Mouse (Mus musculus) CH12.LX (cell line): ENCODE data around the gene Slc4a10. TPM values are rescaled to one million over a fixed set of nuclear protein-coding genes. Genes with fewer than 3 reads are reported as not detected.

Experiments used
- DNase-seq: peaks from one replicate; pipeline ENCODE4 v3.0.0-alpha.2; 2013; ENCODE audit errors: extremely low read depth
- H3K27ac ChIP-seq: 2 replicates; pipeline ENCODE4 v1.5.1; 2012; ENCODE audit warnings: low read depth, mild to moderate bottlenecking, control low read depth, moderate library complexity; ENCODE audit not compliant: insufficient read depth
- H3K27me3 ChIP-seq: replicated peaks from 2 replicates; pipeline ENCODE3; 2012; ENCODE audit warnings: inconsistent platforms
- H3K36me3 ChIP-seq, 2 experiments: replicated peaks in 1 of 2; 2 replicates each; pipeline versions ENCODE3 to v1.6.1; 2012; ENCODE audit warnings: inconsistent platforms in 1 of 2, low read length in 1 of 2, mild to moderate bottlenecking in 1 of 2, mixed read lengths in 1 of 2, moderate library complexity in 1 of 2; ENCODE audit not compliant: control insufficient read depth in 1 of 2, insufficient read depth in 1 of 2
- H3K4me1 ChIP-seq, 2 experiments: 2 replicates each; pipeline ENCODE4 v1.6.1; 2012; ENCODE audit warnings: inconsistent platforms in 1 of 2, moderate library complexity in 1 of 2; ENCODE audit not compliant: insufficient read depth in 2 of 2, control insufficient read depth in 1 of 2
- H3K4me2 ChIP-seq: 2 replicates; pipeline ENCODE4 v1.6.1; 2012; ENCODE audit warnings: low read depth, mild to moderate bottlenecking, control low read depth; ENCODE audit not compliant: poor library complexity, insufficient read depth, severe bottlenecking
- H3K4me3 ChIP-seq, 3 experiments: fragments of 150-350 bp in 1 of 3; sonication (generic) in 1 of 3; replicated peaks in 1 of 3; 2 replicates each; pipeline versions ENCODE3 to v1.5.1; 2011 to 2012; ENCODE audit warnings: low read depth in 2 of 3, low read length in 2 of 3, mild to moderate bottlenecking in 2 of 3, moderate library complexity in 2 of 3, control low read depth in 1 of 3, improper control_type of control experiment in 1 of 3, inconsistent platforms in 1 of 3, mixed read lengths in 1 of 3; ENCODE audit not compliant: poor library complexity in 1 of 3
- H3K79me2 ChIP-seq: replicated peaks from 2 replicates; pipeline ENCODE4 v1.6.1; 2012; ENCODE audit warnings: mild to moderate bottlenecking, moderate library complexity; ENCODE audit not compliant: control insufficient read depth, poor library complexity, insufficient read depth, severe bottlenecking; ENCODE audit errors: extremely low read depth
- H3K9ac ChIP-seq: 2 replicates; pipeline ENCODE4 v1.6.1; 2012; ENCODE audit warnings: low read depth, mild to moderate bottlenecking, control low read depth, moderate library complexity; ENCODE audit not compliant: insufficient read depth
- H3K9me3 ChIP-seq: replicated peaks from 2 replicates; pipeline ENCODE3; 2012; ENCODE audit warnings: low read length, inconsistent platforms, mixed read lengths
- BHLHE40 ChIP-seq: IDR thresholded peaks from 2 replicates; pipeline ENCODE4 v1.6.1; 2011; ENCODE audit warnings: mild to moderate bottlenecking, low read depth, low read length, improper control_type of control experiment
- CTCF ChIP-seq, 2 experiments: IDR thresholded peaks in 1 of 2; conservative IDR thresholded peaks in 1 of 2; 2 replicates each; pipeline ENCODE4 v1.5.1; 2011 to 2012; ENCODE audit warnings: low read depth in 2 of 2, low read length in 2 of 2, improper control_type of control experiment in 1 of 2, inconsistent platforms in 1 of 2, mild to moderate bottlenecking in 1 of 2, moderate library complexity in 1 of 2
- ELF1 ChIP-seq: IDR thresholded peaks from 2 replicates; pipeline ENCODE4 v1.6.1; 2014; ENCODE audit warnings: low read depth, mild to moderate bottlenecking, inconsistent platforms, low read length, improper control_type of control experiment
- ETS1 ChIP-seq: conservative IDR thresholded peaks from 2 replicates; pipeline ENCODE4 v1.6.1; 2012; ENCODE audit warnings: low read depth, mild to moderate bottlenecking, inconsistent platforms, low read length, improper control_type of control experiment, moderate library complexity
- GABPA ChIP-seq: IDR thresholded peaks from 2 replicates; pipeline ENCODE4 v1.6.1; 2012; ENCODE audit warnings: low read depth, low read length, improper control_type of control experiment, inconsistent platforms; ENCODE audit not compliant: insufficient replicate concordance
- HCFC1 ChIP-seq: IDR thresholded peaks from 2 replicates; pipeline ENCODE4 v1.6.1; 2012; ENCODE audit warnings: low read depth, mild to moderate bottlenecking, inconsistent platforms, low read length, improper control_type of control experiment
- JUN ChIP-seq: IDR thresholded peaks from 2 replicates; pipeline ENCODE4 v1.6.1; 2011; ENCODE audit warnings: low read depth, mild to moderate bottlenecking, low read length, improper control_type of control experiment, moderate library complexity; ENCODE audit not compliant: insufficient read depth
- KAT2A ChIP-seq: IDR thresholded peaks from 2 replicates; pipeline ENCODE4 v1.6.1; 2012; ENCODE audit warnings: low read length, improper control_type of control experiment, inconsistent platforms; ENCODE audit not compliant: insufficient replicate concordance
- MAZ ChIP-seq: IDR thresholded peaks from 2 replicates; pipeline ENCODE4 v1.6.1; 2012; ENCODE audit warnings: low read depth, mild to moderate bottlenecking, inconsistent platforms, low read length, improper control_type of control experiment, moderate library complexity
- MEF2A ChIP-seq: IDR thresholded peaks from 2 replicates; pipeline ENCODE4 v1.6.1; 2014; ENCODE audit warnings: low read depth, mild to moderate bottlenecking, inconsistent platforms, low read length, improper control_type of control experiment, borderline replicate concordance
- NRF1 ChIP-seq: IDR thresholded peaks from 2 replicates; pipeline ENCODE4 v1.6.1; 2014; ENCODE audit warnings: low read depth, mild to moderate bottlenecking, inconsistent platforms, low read length, improper control_type of control experiment, moderate library complexity
- POLR2AphosphoS2 ChIP-seq: IDR thresholded peaks from 2 replicates; pipeline ENCODE4 v1.6.1; 2011; ENCODE audit warnings: low read depth, low read length, improper control_type of control experiment
- RCOR1 ChIP-seq: conservative IDR thresholded peaks from 2 replicates; pipeline ENCODE4 v1.6.1; 2012; ENCODE audit warnings: low read depth, mild to moderate bottlenecking, inconsistent platforms, low read length, improper control_type of control experiment
- SIN3A ChIP-seq: IDR thresholded peaks from 2 replicates; pipeline ENCODE4 v1.6.1; 2012; ENCODE audit warnings: low read length, improper control_type of control experiment, inconsistent platforms
- TBP ChIP-seq: conservative IDR thresholded peaks from 2 replicates; pipeline ENCODE4 v1.6.1; 2011; ENCODE audit warnings: low read depth, low read length, improper control_type of control experiment
- USF2 ChIP-seq: conservative IDR thresholded peaks from 2 replicates; pipeline ENCODE4 v1.6.1; 2011; ENCODE audit warnings: low read depth, low read length, improper control_type of control experiment
- ZC3H11A ChIP-seq: IDR thresholded peaks from 2 replicates; pipeline ENCODE4 v1.6.1; 2012; ENCODE audit warnings: low read depth, mild to moderate bottlenecking, inconsistent platforms, low read length, improper control_type of control experiment
- ZMIZ1 ChIP-seq: IDR thresholded peaks from 2 replicates; pipeline ENCODE4 v1.6.1; 2012; ENCODE audit warnings: low read depth, mild to moderate bottlenecking, inconsistent platforms, low read length, improper control_type of control experiment
- ZNF384 ChIP-seq: IDR thresholded peaks from 2 replicates; pipeline ENCODE4 v1.6.1; 2012; ENCODE audit warnings: low read depth, low read length, improper control_type of control experiment, inconsistent platforms
- dilution Hi-C: fragments of 300-500 bp; cut with MboI; formaldehyde crosslinking; loops from 2 replicates; pipeline ENCODE4 v1.14.3; 2020; ENCODE audit warnings: low sequenced_read_pairs; ENCODE audit not compliant: extremely low pct_unique_long_range_greater_than_20kb, extremely low pct_ligation_motif_present
- in situ Hi-C: fragments of 300-500 bp; cut with MboI; formaldehyde crosslinking; loops from 3 replicates; pipeline ENCODE4 v1.14.3; 2019; ENCODE audit warnings: low sequenced_read_pairs, low pct_ligation_motif_present, low pct_unique_long_range_greater_than_20kb, mixed read lengths
- polyA plus RNA-seq: library from polyadenylated mRNA; unstranded; fragments of >175 nt; gene quantifications from 2 replicates; pipeline ENCODE4 v1.2.1, GENCODE M21; 2012; ENCODE audit warnings: low read depth; ENCODE audit not compliant: insufficient read length
- total RNA-seq, 2 experiments: library from RNA; depleted of rRNA; stranded (reverse); fragments of 300-350 nt in 1 of 2; fragments of >200 nt in 1 of 2; gene quantifications; 2 replicates each; pipeline ENCODE4 v1.2.3; 2012 to 2014

Slc4a10 gene
- total and polyA plus RNA-seq, 3 experiments: not detected

- Histone ChIP-seq H3K9me3 (no peaks in the 10 kb centered on the region), H3K79me2 (no peaks in the 10 kb centered on the region), H3K9ac (no peak overlapping the region), H3K36me3 (no peaks in the 10 kb centered on the region), H3K4me2 (no peak overlapping the region), H3K4me3 (no peak overlapping the region), H3K4me1 (peaks cover 6 to 20% of the 10 kb centered on the region in 2 experiments; a peak in 3 of 4 replicates), H3K27ac (no peak overlapping the region)
- DNase-seq: no peak
- dilution Hi-C loops (no loop called here), in situ Hi-C loops (loop anchor here (10.0 kb wide), 1 partner anchor 102 kb away; no protein-coding TSS in a partner anchor)
- TF ChIP-seq RCOR1 (no peak), MEF2A (no peak), TBP (no peak), ZC3H11A (no peak), HCFC1 (no peak), JUN (no peak), USF2 (no peak)
- TF ChIP-seq, all 38 proteins: peak for 0
- H3K27me3 ChIP-seq: no peaks in the 10 kb centered on the region
Measured at GRCm38 (mm10) chr2:62332465-62332864, 286.2 kb downstream of the Slc4a10 start.

- in situ Hi-C loops (loop anchor here (10.0 kb wide), 1 partner anchor 100 kb away; no protein-coding TSS in a partner anchor), dilution Hi-C loops (no loop called here)
- Histone ChIP-seq H3K79me2 (no peaks in the 10 kb centered on the region), H3K9ac (no peak overlapping the region), H3K9me3 (no peaks in the 10 kb centered on the region), H3K27ac (no peak overlapping the region), H3K4me3 (no peak overlapping the region), H3K36me3 (no peaks in the 10 kb centered on the region), H3K27me3 (no peaks in the 10 kb centered on the region), H3K4me1 (peaks cover 8 to 25% of the 10 kb centered on the region in 2 experiments; a peak in 3 of 4 replicates), H3K4me2 (no peak overlapping the region)
- no peak for DNase-seq
- TF ChIP-seq BHLHE40 (no peak), ETS1 (no peak), CTCF (conservative IDR thresholded peaks at IDR 0.05 in 1 of 2, IDR thresholded peaks at IDR 0.05 in 1 of 2; ENCODE audit: low read depth in 2 of 2, low read length in 2 of 2) (no peak), HCFC1 (no peak), MAZ (no peak), USF2 (no peak), ZNF384 (no peak), SIN3A (no peak), POLR2AphosphoS2 (no peak), ZMIZ1 (no peak), GABPA (no peak), TBP (no peak), ELF1 (no peak), NRF1 (no peak), KAT2A (no peak), RCOR1 (no peak)
Measured at GRCm38 (mm10) chr2:62334397-62335243, 288.4 kb downstream of the Slc4a10 start.
